Mouse (Mus musculus): Measurements from ENCODE around the gene Arhgap40. TPM values are rescaled to one million over a fixed set of nuclear protein-coding genes. Genes with fewer than 3 reads are reported as not detected.

Arhgap40 gene
- total RNA-seq, 4 experiments from 2014 or later = not detected

Other genes starting within 250 kb of the Arhgap40 start
- gene Lbp, start 206.3 kb upstream of the Arhgap40 start, total RNA-seq (2022) = 1 to 10 TPM; 2.0 to 8.9 (median 6.4) TPM
- under 1 TPM; 0.15 to 0.39 (median 0.26) TPM for gene Snhg11, start 137.2 kb upstream of the Arhgap40 start, total RNA-seq (2022)
- 10 to 100 TPM; 29.3 to 42.2 (median 32.9) TPM for gene Ralgapb, start 102.9 kb upstream of the Arhgap40 start, total RNA-seq (2022)
- 1 to 10 TPM in 3 of 4 experiments, under 1 TPM in 1; 0.70 to 7.2 (median 6.0) TPM for gene Adig, start 10.2 kb upstream of the Arhgap40 start, total RNA-seq (2022)
- gene Slc32a1, start 98.0 kb downstream of the Arhgap40 start, total RNA-seq (2022) = not detected
- gene Actr5, start 112.1 kb downstream of the Arhgap40 start, total RNA-seq (2022) = 1 to 10 TPM; 2.3 to 3.8 (median 3.2) TPM
- gene Ppp1r16b, start 152.6 kb downstream of the Arhgap40 start, total RNA-seq (2022) = 1 to 10 TPM; 2.4 to 3.0 (median 2.7) TPM

Measured in gastrocnemius, adult 8-10 months (tissue).